Mouse (Mus musculus): ENCODE results near the gene Olfr1426. TPM values are rescaled to one million over a fixed set of nuclear protein-coding genes. Genes with fewer than 3 reads are reported as not detected.
"Not testable (repeated sequence)": the region's sequence is repeated elsewhere in the genome, so short reads cannot be mapped to it uniquely, and the experiment has no call there.

Gene Olfr1426
- not detected for total RNA-seq (2021)
- long read RNA-seq, experiment 1: 0 reads
- long read RNA-seq, experiment 2: 0 reads

DNA sequence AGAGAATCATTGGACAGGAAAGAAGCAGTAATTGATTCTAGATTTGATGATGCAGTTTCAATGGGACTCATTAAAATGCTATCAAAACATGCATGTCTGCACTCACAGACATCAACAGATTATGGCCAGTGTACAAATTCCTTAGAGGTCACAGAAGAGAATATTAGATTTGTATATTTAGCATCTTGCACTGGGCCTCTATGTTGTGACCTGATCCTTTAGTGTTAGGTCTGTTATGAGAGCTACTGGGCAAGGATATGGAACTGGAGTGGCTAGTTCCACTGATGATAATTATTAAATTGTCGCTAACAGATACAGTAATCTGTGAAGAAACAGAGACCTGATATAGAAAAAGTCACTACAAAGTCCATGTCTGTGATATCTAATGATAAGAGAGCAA, at the start of gene Olfr1426:
Olfr1426 (minus strand) TSS at position 101 of the 400 bp plus-strand sequence.
- no peak for DNase-seq (ENCODE audit: low spot score in 2 of 2)

DNA sequence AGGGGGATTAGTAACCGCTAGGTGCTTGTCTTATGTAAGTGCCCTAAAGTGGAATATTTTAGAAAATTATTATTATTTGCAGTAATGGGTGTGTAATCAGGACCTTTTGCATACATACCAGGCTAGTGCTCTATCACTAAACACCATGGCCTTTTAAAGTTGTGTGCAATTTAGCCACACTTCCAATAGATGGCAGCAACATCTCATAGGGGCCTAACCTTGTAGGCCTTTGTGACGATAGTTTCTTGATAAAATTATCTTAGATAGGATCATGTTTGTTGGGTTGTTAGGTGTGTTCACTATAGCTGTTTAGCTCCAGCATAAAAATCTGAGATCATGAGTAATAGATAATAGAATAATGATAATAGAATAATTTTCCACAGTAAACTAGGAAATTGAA, 42.5 kb upstream of the Olfr1426 start:
- no peak for DNase-seq (ENCODE audit: low spot score in 2 of 2)

DNA sequence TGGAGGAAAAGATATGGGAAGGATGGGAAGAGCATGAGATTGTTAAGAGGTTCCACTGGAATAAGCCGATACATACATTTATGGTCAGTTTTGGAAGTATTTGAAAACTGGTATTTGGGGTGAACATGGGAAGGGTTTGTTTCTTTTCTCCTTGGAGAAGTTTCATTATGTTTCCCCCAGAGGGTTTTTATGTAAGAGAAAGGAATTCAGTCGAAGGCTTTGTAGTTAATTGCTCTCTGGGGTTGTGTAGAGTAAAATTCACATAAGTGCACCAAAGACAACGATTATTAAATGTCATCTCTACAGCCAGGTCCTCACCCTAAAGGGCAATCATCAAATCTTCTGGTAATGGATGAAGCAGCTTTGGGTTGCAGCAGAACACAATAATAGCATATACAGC, 31.3 kb upstream of the Olfr1426 start, which contains the start of gene Olfr76:
Olfr76 (minus strand) TSS at position 101 of the 400 bp plus-strand sequence.
- DNase-seq (ENCODE audit: low spot score in 2 of 2): no peak

DNA sequence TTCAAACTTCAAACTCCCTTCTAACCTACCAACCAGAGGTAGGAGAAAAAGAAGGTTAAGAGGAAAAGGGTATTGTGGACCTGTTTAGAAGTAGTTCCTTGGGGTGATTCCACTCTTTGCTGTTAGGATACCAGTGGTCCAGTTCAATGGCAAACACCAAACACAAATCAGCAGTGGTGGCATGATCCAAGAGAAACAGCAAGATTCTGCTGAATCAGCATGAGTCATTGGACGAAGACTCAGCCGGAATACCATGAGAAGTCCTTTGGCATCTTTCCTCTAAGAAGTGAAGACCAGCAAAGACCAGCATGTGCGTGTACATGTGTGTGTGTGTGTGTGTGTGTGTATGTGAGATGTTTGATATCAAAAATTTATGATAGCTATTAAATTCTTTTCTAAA, 24.7 kb upstream of the Olfr1426 start:
- DNase-seq (ENCODE audit: low spot score in 2 of 2): no peak

DNA sequence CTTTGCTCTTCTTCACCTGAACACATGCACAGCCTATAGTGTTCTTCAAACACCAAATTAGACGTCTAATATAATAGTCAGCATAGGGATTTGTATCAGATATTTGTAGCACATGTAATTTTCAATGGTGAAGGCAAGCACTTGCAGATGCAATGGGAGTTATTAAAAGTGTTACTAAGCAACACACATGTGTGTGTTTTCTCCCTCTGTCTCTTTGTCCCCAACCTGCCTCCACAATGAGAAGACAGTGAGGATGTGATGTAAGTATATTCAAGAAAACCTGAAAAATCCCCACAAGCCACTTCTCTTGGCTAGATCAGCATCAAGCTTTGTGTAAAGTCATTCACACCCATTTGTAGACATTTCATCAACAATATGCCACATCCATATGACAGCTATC, 24.0 kb upstream of the Olfr1426 start, which contains the start of gene Olfr1428:
Olfr1428 (minus strand) TSS at position 101 of the 400 bp plus-strand sequence.
- no peak for DNase-seq (ENCODE audit: low spot score in 2 of 2)

DNA sequence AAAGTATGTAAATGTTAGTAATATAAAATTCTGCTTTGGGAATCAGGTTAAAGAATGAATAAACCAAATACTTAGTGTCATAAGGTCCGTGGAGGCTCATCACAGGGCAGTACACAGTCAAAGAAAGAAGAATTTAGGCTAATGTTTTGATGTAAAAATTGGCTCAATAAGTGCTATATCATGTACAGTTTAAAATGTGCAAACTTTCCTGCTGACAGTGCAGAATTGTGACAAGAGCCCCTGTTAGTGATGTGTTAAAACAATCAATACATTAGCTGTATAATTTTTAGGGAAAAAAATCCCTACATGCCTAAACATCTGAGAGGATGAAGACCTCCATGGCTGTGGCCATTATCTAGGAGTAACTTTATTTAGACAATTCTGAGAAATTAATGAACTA, 22.0 kb upstream of the Olfr1426 start:
- no peak for DNase-seq (ENCODE audit: low spot score in 2 of 2)

DNA sequence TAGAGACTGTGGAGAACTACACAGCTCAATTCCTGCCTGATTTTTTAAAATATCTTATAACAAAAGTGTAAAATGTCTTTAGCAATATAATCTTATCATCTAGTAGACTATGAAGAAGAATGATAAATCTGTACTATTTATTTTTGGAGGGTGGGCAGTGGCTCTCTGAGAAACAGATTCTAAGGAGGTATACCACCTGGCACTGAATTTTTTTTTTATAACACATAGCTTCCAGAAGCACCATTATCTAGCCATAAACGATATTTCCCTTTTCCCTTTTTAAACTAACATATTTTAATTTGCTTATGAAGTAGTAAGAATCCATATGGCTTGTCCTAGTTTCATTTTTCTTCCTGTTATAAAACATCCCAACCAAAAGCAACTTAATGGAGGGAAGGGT, 12.7 kb upstream of the Olfr1426 start:
- DNase-seq (ENCODE audit: low spot score in 2 of 2): no peak

DNA sequence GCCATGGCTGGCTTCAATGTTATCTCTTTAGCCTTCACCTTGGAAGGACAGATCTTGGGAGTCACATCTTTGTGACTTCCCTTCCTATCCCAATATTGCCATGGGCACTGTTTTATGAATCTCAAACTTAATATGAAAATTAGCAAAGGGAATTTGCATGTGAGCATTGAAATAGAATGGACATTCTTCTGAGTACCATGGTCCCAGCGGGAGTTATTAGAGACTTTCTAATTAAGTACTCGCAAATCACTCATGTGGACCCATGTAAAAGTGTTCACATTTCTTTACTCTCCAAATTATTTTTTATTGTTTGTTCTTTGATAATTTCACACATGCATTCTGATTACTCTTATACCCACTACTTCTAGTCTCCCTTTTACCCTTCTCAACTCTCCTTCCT, 11.4 kb upstream of the Olfr1426 start, which contains the start of gene Olfr1427:
Olfr1427 (minus strand) TSS at position 101 of the 400 bp plus-strand sequence.
- no peak for DNase-seq (ENCODE audit: low spot score in 2 of 2)

DNA sequence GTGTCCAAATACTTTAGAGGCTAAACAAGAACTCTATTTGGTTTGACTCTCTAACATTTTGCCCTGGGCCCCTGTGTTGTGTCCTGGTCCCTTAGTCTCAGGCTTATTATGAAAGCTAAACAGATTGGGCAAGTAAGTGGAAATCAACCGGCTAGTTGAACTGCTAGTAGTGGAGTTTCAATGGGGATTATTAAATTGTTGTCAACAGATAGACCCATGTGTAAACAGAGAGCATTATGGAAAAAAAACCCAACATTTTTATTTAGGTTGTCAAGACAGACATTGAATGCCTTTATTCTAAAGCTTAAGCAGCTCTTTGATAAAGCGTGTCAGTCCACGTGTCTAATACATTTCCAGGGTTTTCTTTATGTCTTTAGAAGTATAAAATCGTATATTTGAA, 14.2 kb downstream of the Olfr1426 start, which contains the start of gene Olfr1425:
Olfr1425 (minus strand) TSS at position 101 of the 400 bp plus-strand sequence.
- not testable (repeated sequence) for DNase-seq (ENCODE audit: low spot score in 2 of 2)

DNA sequence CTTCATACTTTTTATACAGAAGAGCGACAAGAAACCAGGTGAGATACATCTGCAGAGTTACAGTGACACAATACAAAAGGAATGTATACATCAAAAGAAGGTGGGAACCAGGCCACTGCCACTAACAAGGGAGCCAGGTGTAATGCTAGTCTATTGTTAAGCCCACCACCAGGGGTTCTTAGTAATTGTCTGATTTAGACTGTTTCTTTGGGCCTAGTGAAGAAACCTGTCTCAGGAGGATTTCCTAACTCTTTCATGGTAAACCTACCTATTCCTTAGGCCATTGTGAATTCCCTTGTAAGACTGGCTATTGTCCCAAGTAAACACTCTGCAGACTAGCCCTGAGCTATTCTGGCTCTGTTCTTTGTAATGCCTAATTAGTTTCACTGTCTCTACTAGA, 22.3 kb downstream of the Olfr1426 start:
- DNase-seq (ENCODE audit: low spot score in 2 of 2): not testable (repeated sequence)

DNA sequence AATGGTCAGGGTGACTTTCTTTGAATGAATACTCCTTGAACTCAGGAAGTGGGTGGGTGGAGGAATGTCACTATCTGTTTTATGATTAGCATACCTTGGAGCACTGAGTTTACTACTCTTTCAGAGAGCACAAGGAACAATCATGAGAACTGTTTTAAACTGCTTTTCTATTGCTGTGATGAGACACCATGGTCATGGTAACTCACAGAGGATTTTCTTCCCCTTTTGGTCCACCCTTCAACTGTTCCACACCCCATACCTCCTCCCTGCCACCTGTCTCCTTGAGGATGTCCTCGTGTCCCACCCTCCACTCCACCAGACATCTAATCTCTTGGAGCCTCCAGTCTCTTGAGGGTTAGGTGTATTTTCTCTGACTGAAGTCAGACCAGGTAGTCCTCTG, 24.0 kb downstream of the Olfr1426 start:
- DNase-seq (ENCODE audit: low spot score in 2 of 2): not testable (repeated sequence)

DNA sequence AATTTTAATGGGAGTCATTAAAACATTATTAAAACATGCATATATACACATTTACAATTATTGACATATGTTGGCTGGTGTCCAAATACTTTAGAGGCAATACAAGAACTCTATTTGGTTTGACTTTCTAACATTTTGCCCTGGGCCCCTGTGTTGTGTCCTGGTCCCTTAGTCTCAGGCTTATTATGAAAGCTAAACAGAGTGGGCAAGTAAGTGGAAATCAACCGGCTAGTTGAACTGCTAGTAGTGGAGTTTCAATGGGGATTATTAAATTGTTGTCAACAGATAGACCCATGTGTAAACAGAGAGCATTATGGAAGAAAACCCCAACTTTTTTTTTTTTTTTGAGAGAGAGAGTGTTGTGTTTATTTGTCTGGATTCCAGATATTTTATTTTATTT, 29.2 kb downstream of the Olfr1426 start, which contains the start of gene Olfr1424:
Olfr1424 (minus strand) TSS at position 101 of the 400 bp plus-strand sequence.
- DNase-seq (ENCODE audit: low spot score in 2 of 2): not testable (repeated sequence)

DNA sequence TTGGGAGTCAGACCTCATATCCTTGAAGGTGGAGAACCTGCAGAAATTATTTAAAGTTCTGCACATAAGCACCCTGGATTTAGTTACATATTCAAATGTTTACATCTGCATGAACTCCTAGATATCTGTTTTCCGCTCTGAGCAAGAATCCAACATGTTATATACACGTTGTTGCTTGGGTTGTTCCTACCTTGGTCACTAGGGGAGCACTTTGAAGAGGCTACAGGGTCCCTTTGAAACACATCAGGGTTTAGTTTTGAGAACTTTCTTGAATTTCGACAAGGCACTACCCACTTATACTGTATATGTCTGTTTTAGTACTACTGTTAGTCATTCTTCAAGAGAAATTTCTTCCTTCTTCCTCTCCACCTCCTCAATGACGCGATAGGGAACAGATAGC, 48.6 kb downstream of the Olfr1426 start:
- no peak for DNase-seq (ENCODE audit: low spot score in 2 of 2)

DNA sequence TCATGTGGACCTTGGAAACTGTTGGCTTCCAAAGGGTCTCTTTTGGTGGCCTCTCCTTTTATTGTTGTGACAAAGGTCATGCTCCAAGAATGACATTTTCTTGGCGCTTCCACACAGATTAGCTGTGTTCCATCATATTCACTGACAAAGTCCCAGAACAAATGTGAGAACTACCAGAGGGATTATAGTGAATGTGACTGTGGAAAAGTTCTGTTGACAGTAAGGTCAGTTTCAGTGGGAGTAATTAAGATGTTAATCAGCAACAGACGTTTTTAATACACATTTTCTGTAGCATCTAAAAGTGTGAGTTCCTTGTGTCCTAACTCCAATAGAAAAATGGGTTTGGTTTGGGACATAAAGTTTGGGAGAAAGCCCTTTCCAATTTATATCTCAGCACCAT, 50.6 kb downstream of the Olfr1426 start, which contains the start of gene Olfr1423:
Olfr1423 (minus strand) TSS at position 101 of the 400 bp plus-strand sequence.
- DNase-seq (ENCODE audit: low spot score in 2 of 2): no peak

DNA sequence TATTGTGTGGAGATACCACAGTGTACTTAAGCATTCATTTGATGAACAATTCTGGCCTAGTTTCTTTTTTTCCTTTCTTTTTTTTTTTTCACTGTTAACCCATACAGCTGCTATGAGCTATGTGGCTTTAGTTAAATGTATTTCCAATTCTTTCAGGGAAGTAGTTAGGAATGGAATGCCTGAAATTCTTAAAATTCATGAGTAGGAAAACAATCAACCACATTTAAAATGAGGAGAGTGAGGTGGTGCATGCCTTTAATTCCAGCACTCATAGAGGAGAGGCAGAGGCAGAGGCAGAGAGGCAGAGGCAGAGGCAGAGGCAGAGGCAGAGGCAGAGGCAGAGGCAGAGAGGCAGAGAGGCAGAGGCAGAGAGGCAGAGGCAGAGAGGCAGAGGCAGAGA, 54.1 kb downstream of the Olfr1426 start:
- no peak for DNase-seq (ENCODE audit: low spot score in 2 of 2)

Other genes starting within 250 kb of the Olfr1426 start
- gene Olfr1418, start 230.9 kb downstream of the Olfr1426 start, total RNA-seq (2021): not detected
- not detected for gene Olfr1419, start 216.9 kb downstream of the Olfr1426 start, total RNA-seq (2021)
- not detected for gene Olfr1420, start 205.4 kb downstream of the Olfr1426 start, total RNA-seq (2021)
- 10 to 100 TPM; 29.6 to 32.7 TPM for gene Patl1, start 179.6 kb downstream of the Olfr1426 start, total RNA-seq (2021)
- gene Osbp, start 126.1 kb downstream of the Olfr1426 start, total RNA-seq (2021): 10 to 100 TPM; 80.6 to 85.0 TPM
- not detected for gene Olfr1423, start 50.7 kb downstream of the Olfr1426 start, total RNA-seq (2021)
- gene Olfr1424, start 29.3 kb downstream of the Olfr1426 start, total RNA-seq (2021): not detected
- gene Olfr1425, start 14.3 kb downstream of the Olfr1426 start, total RNA-seq (2021): not detected
- not detected for gene Olfr1427, start 11.3 kb upstream of the Olfr1426 start, total RNA-seq (2021)
- gene Olfr1428, start 23.9 kb upstream of the Olfr1426 start, total RNA-seq (2021): not detected
- gene Olfr76, start 31.2 kb upstream of the Olfr1426 start, total RNA-seq (2021): not detected
- gene Olfr1555-ps1, start 78.1 kb upstream of the Olfr1426 start, total RNA-seq (2021): not detected
- gene Olfr1431, start 108.6 kb upstream of the Olfr1426 start, total RNA-seq (2021): not detected
- gene Olfr1432, start 140.6 kb upstream of the Olfr1426 start, total RNA-seq (2021): not detected
- not detected for gene Olfr262, start 149.6 kb upstream of the Olfr1426 start, total RNA-seq (2021)
- not detected for gene Olfr235, start 169.0 kb upstream of the Olfr1426 start, total RNA-seq (2021)
- gene Olfr1434, start 187.8 kb upstream of the Olfr1426 start, total RNA-seq (2021): not detected
- gene Olfr1436, start 207.1 kb upstream of the Olfr1426 start, total RNA-seq (2021): not detected
- gene Olfr1437, start 233.1 kb upstream of the Olfr1426 start, total RNA-seq (2021): not detected
- gene Olfr1438-ps1, start 243.9 kb upstream of the Olfr1426 start, total RNA-seq (2021): not detected

All from gastrocnemius, postnatal 4 days (tissue).